Mouse (Mus musculus) G1E (cell line): Measurements from ENCODE around the gene Cyp2f2.

Experiments
- CTCF ChIP-seq: IDR thresholded peaks from 2 replicates; pipeline ENCODE4 v1.5.1; 2012; ENCODE audit warnings: low read depth, low read length, inconsistent platforms, mixed read lengths
- GATA1 ChIP-seq: IDR thresholded peaks from 2 replicates; pipeline ENCODE4 v1.6.1; 2012; ENCODE audit warnings: borderline replicate concordance, low read length, inconsistent platforms, mixed read lengths
- TAL1 ChIP-seq: conservative IDR thresholded peaks from 2 replicates; pipeline ENCODE4 v1.6.1; 2012; ENCODE audit warnings: low read depth, low read length, inconsistent platforms, mixed read lengths

DNA sequence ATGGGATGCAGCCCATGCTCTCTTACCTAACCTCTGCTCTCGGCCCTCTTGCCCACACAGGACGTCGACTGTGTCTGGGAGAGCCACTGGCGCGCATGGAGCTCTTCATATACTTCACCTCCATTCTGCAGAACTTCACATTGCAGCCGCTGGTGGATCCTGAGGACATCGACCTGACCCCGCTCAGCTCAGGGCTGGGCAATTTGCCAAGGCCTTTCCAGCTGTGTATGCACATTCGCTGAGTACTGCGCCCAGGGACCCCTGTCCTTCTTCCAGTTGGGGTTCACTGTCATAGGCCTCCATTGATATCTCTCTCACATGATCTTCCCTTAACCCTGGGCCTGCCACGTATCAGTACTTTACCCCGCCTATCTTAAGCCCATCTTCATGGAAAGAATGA is 13.4 kb downstream of the Cyp2f2 start:
- no peak for TF ChIP-seq CTCF
- no peak for TF ChIP-seq GATA1
- no peak for TF ChIP-seq TAL1
